Mouse (Mus musculus) thymus, postnatal 36 days (tissue): ENCODE data around the gene Tmpo.

Experiments
- DNase-seq, 2 experiments: peaks; one replicate each; pipeline ENCODE4 v3.0.0; 2022; ENCODE audit warnings: mixed read lengths in 2 of 2

The Tmpo gene

GRCm38 (mm10) chr10:91156338-91156737 lies 24.8 kb downstream of the Tmpo start:
- DNase-seq: no peak

- DNase-seq: no peak
Observed at GRCm38 (mm10) chr10:91153894-91154503, 27.1 kb downstream of the Tmpo start.

GRCm38 (mm10) chr10:91145413-91145812 lies 35.7 kb downstream of the Tmpo start:
- DNase-seq: no peak

GRCm38 (mm10) chr10:91143313-91144230 lies 37.5 kb downstream of the Tmpo start:
- no peak for DNase-seq

GRCm38 (mm10) chr10:91142654-91143191 lies 38.4 kb downstream of the Tmpo start:
- no peak for DNase-seq

GRCm38 (mm10) chr10:91141564-91141963 lies 39.6 kb downstream of the Tmpo start:
- no peak for DNase-seq

GRCm38 (mm10) chr10:91139148-91139766 lies 41.9 kb downstream of the Tmpo start:
- DNase-seq: no peak

- DNase-seq: no peak
Observed at GRCm38 (mm10) chr10:91138317-91138716, 42.8 kb downstream of the Tmpo start.

- DNase-seq: no peak
Observed at GRCm38 (mm10) chr10:91137400-91137799, 43.7 kb downstream of the Tmpo start.

GRCm38 (mm10) chr10:91135302-91135972 lies 45.7 kb downstream of the Tmpo start:
- no peak for DNase-seq

- DNase-seq: no peak
Observed at GRCm38 (mm10) chr10:91131565-91131964, 49.5 kb downstream of the Tmpo start.

- DNase-seq: no peak
Observed at GRCm38 (mm10) chr10:91130792-91131191, 50.3 kb downstream of the Tmpo start.

GRCm38 (mm10) chr10:91128551-91129160 lies 52.5 kb downstream of the Tmpo start:
- DNase-seq: no peak

GRCm38 (mm10) chr10:91127395-91127794 lies 53.7 kb downstream of the Tmpo start:
- no peak for DNase-seq

GRCm38 (mm10) chr10:91126618-91127355 lies 54.3 kb downstream of the Tmpo start:
- no peak for DNase-seq

GRCm38 (mm10) chr10:91123828-91124822 lies 57.0 kb downstream of the Tmpo start, which contains the start of gene Slc25a3:
TSS of gene Slc25a3 (minus strand) at chr10:91124059.
- DNase-seq: peak; percentile 97 to 99

- no peak for DNase-seq
Observed at GRCm38 (mm10) chr10:91123281-91123827, 57.8 kb downstream of the Tmpo start.

GRCm38 (mm10) chr10:91122646-91123045 lies 58.5 kb downstream of the Tmpo start:
- DNase-seq: no peak

GRCm38 (mm10) chr10:91116958-91117357 lies 64.2 kb downstream of the Tmpo start:
- DNase-seq: peak in 1 of 2 experiments; percentile 9

GRCm38 (mm10) chr10:91109841-91110240 lies 71.3 kb downstream of the Tmpo start:
- DNase-seq: no peak
